Mouse (Mus musculus) midbrain, embryonic 15.5 days (tissue): ENCODE measurements around the gene Odf3l1. TPM values are rescaled to one million over a fixed set of nuclear protein-coding genes. Genes with fewer than 3 reads are reported as not detected.

Source experiments
- ATAC-seq: fragments of 200-750 bp; cut with Nextera tagmentation; replicated peaks from 2 replicates; pipeline ENCODE4 v1.8.0; 2017; ENCODE audit warnings: moderate TSS enrichment
- H3K27ac ChIP-seq: fragments of 300-500 bp; sonication (generic); 2 replicates; pipeline ENCODE4 v1.5.1; 2015; ENCODE audit warnings: mild to moderate bottlenecking, inconsistent platforms
- H3K27me3 ChIP-seq: fragments of 300-500 bp; sonication (generic); replicated peaks from 2 replicates; pipeline ENCODE4 v1.6.1; 2015; ENCODE audit warnings: inconsistent platforms
- H3K36me3 ChIP-seq: fragments of 300-500 bp; sonication (generic); replicated peaks from 2 replicates; pipeline ENCODE4 v1.6.1; 2015; ENCODE audit warnings: inconsistent platforms
- H3K4me1 ChIP-seq: fragments of 300-500 bp; sonication (generic); 2 replicates; pipeline ENCODE4 v1.6.1; 2015; ENCODE audit warnings: inconsistent platforms
- H3K4me2 ChIP-seq: fragments of 300-500 bp; sonication (generic); 2 replicates; pipeline ENCODE4 v1.6.1; 2015; ENCODE audit warnings: inconsistent platforms, mild to moderate bottlenecking, moderate library complexity
- H3K4me3 ChIP-seq: fragments of 300-500 bp; sonication (generic); 2 replicates; pipeline ENCODE4 v1.5.1; 2015; ENCODE audit warnings: mild to moderate bottlenecking, inconsistent platforms
- H3K9ac ChIP-seq: fragments of 300-500 bp; sonication (generic); 2 replicates; pipeline ENCODE4 v1.6.1; 2015; ENCODE audit warnings: mild to moderate bottlenecking, inconsistent platforms
- H3K9me3 ChIP-seq: fragments of 300-500 bp; sonication (generic); 2 replicates; pipeline ENCODE4 v1.6.1; 2016; ENCODE audit warnings: inconsistent platforms
- WGBS: fragments of 180-500 bp; shearing (Covaris S2); methylation state at CpG from one replicate; pipeline ENCODE4 v1.1.7; 2015; ENCODE audit warnings: mixed read lengths; 5-methylcytosine and 5-hydroxymethylcytosine counted together
- polyA plus RNA-seq: library from polyadenylated mRNA; unstranded; fragments of >200 nt; fragmentation: Nextera tagmentation; extraction: Ambion mirVana; gene quantifications from 2 replicates; pipeline ENCODE4 v1.2.1, GENCODE M21; 2015

The Odf3l1 gene
- polyA plus RNA-seq, 1 experiment from 2014 or later, result not detected

GRCm38 (mm10) chr9:56840721-56841120 lies 23.8 kb downstream of the Odf3l1 start:
- Histone ChIP-seq H3K4me3 (no peak overlapping the region), H3K27ac (no peak overlapping the region), H3K9me3 (no peaks in the 10 kb centered on the region), H3K9ac (no peak overlapping the region), H3K4me1 (peaks cover 12% of the 10 kb centered on the region), H3K4me2 (no peak overlapping the region), H3K36me3 (no peaks in the 10 kb centered on the region), H3K27me3 (no peaks in the 10 kb centered on the region)
- no peak for ATAC-seq
- 53% methylated on average over 5 of the region's 5 CpGs for WGBS

- peaks cover 17% of the 10 kb centered on the region for H3K4me1 ChIP-seq
- no peak for ATAC-seq
- H3K36me3 ChIP-seq, result no peaks in the 10 kb centered on the region
- 84% methylated on average over 5 of the region's 5 CpGs for WGBS
- H3K4me2 ChIP-seq, result no peak overlapping the region
- H3K4me3 ChIP-seq, result no peak overlapping the region
- no peaks in the 10 kb centered on the region for H3K9me3 ChIP-seq
- H3K27ac ChIP-seq, result no peak overlapping the region
- no peaks in the 10 kb centered on the region for H3K27me3 ChIP-seq
- no peak overlapping the region for H3K9ac ChIP-seq
These were observed 29.3 kb downstream of the Odf3l1 start for GRCm38 (mm10) chr9:56835152-56835551.

- H3K4me2 ChIP-seq, result no peak overlapping the region
- H3K27me3 ChIP-seq, result no peaks in the 10 kb centered on the region
- no peaks in the 10 kb centered on the region for H3K9me3 ChIP-seq
- H3K4me1 ChIP-seq, result peaks cover 32% of the 10 kb centered on the region
- no peak overlapping the region for H3K4me3 ChIP-seq
- H3K36me3 ChIP-seq, result no peaks in the 10 kb centered on the region
- no peak overlapping the region for H3K9ac ChIP-seq
- WGBS, result 36% methylated on average over 6 of the region's 6 CpGs
- ATAC-seq, result no peak
- H3K27ac ChIP-seq, result no peak overlapping the region
These were observed 31.6 kb downstream of the Odf3l1 start for GRCm38 (mm10) chr9:56832900-56833299.

- H3K9me3 ChIP-seq, result no peaks in the 10 kb centered on the region
- no peak overlapping the region for H3K4me2 ChIP-seq
- H3K36me3 ChIP-seq, result no peaks in the 10 kb centered on the region
- ATAC-seq, result no peak
- H3K27ac ChIP-seq, result no peak overlapping the region
- no peak overlapping the region for H3K9ac ChIP-seq
- H3K4me1 ChIP-seq, result peaks cover 32% of the 10 kb centered on the region
- no peaks in the 10 kb centered on the region for H3K27me3 ChIP-seq
- no peak overlapping the region for H3K4me3 ChIP-seq
- 89% methylated on average over 3 of the region's 3 CpGs for WGBS
These were observed 32.6 kb downstream of the Odf3l1 start for GRCm38 (mm10) chr9:56831904-56832303.

GRCm38 (mm10) chr9:56830162-56830561 lies 34.3 kb downstream of the Odf3l1 start:
- Histone ChIP-seq H3K4me3 (no peak overlapping the region), H3K36me3 (no peaks in the 10 kb centered on the region), H3K9ac (no peak overlapping the region), H3K9me3 (no peaks in the 10 kb centered on the region), H3K27ac (peak overlapping the region; percentile 50), H3K4me2 (no peak overlapping the region), H3K4me1 (peaks cover 41% of the 10 kb centered on the region), H3K27me3 (no peaks in the 10 kb centered on the region)
- peak; percentile 73 for ATAC-seq
- WGBS, result 16% methylated on average over 4 of the region's 4 CpGs

GRCm38 (mm10) chr9:56828841-56829240 lies 35.6 kb downstream of the Odf3l1 start:
- peaks cover 44% of the 10 kb centered on the region for H3K4me1 ChIP-seq
- no peak for ATAC-seq
- no peak overlapping the region for H3K4me2 ChIP-seq
- H3K9me3 ChIP-seq, result no peaks in the 10 kb centered on the region
- WGBS, result 85% methylated on average over 6 of the region's 6 CpGs
- no peaks in the 10 kb centered on the region for H3K36me3 ChIP-seq
- H3K9ac ChIP-seq, result no peak overlapping the region
- H3K27ac ChIP-seq, result no peak overlapping the region
- no peak overlapping the region for H3K4me3 ChIP-seq
- no peaks in the 10 kb centered on the region for H3K27me3 ChIP-seq

GRCm38 (mm10) chr9:56828146-56828545 lies 36.3 kb downstream of the Odf3l1 start:
- H3K9me3 ChIP-seq, result no peaks in the 10 kb centered on the region
- H3K36me3 ChIP-seq, result no peaks in the 10 kb centered on the region
- no peak for ATAC-seq
- H3K4me1 ChIP-seq, result peaks cover 39% of the 10 kb centered on the region
- H3K9ac ChIP-seq, result no peak overlapping the region
- WGBS, result 20% methylated on average over 9 of the region's 9 CpGs
- H3K27me3 ChIP-seq, result no peaks in the 10 kb centered on the region
- no peak overlapping the region for H3K27ac ChIP-seq
- no peak overlapping the region for H3K4me2 ChIP-seq
- H3K4me3 ChIP-seq, result no peak overlapping the region

GRCm38 (mm10) chr9:56825476-56826213 lies 38.8 kb downstream of the Odf3l1 start:
- peak overlapping the region; percentile 15; the same call in 1 of the 2 replicates for H3K9ac ChIP-seq
- WGBS, result 11% methylated on average over 21 of the region's 21 CpGs

GRCm38 (mm10) chr9:56824900-56825299 lies 39.6 kb downstream of the Odf3l1 start:
- WGBS, result 9% methylated on average over 3 of the region's 3 CpGs
- Histone ChIP-seq H3K9ac (no peak overlapping the region), H3K27ac (no peak overlapping the region), H3K4me2 (no peak overlapping the region), H3K9me3 (no peaks in the 10 kb centered on the region), H3K4me1 (peaks cover 25% of the 10 kb centered on the region), H3K36me3 (no peaks in the 10 kb centered on the region), H3K4me3 (no peak overlapping the region), H3K27me3 (no peaks in the 10 kb centered on the region)
- ATAC-seq, result 0 out of 2 replicates have a peak, but pooled peaks have one; percentile 37

More at GRCm38 (mm10) chr9:56825476-56826213, 38.8 kb downstream of the Odf3l1 start:
- Histone ChIP-seq H3K4me3 (peak overlapping the region; percentile 16), H3K4me1 (peaks cover 32% of the 10 kb centered on the region), H3K36me3 (no peaks in the 10 kb centered on the region), H3K27ac (no peak overlapping the region), H3K27me3 (no peaks in the 10 kb centered on the region), H3K9me3 (no peaks in the 10 kb centered on the region), H3K4me2 (peak overlapping the region; percentile 44)
- peak; percentile 46 for ATAC-seq

- H3K27ac ChIP-seq, result no peak overlapping the region
- H3K36me3 ChIP-seq, result no peaks in the 10 kb centered on the region
- no peaks in the 10 kb centered on the region for H3K9me3 ChIP-seq
- no peak overlapping the region for H3K9ac ChIP-seq
- no peak for ATAC-seq
- no peak overlapping the region for H3K4me3 ChIP-seq
- H3K4me2 ChIP-seq, result no peak overlapping the region
- WGBS, result 96% methylated on average over 1 of the region's 1 CpGs
- no peaks in the 10 kb centered on the region for H3K27me3 ChIP-seq
- no peaks in the 10 kb centered on the region for H3K4me1 ChIP-seq
These were observed 53.6 kb downstream of the Odf3l1 start for GRCm38 (mm10) chr9:56810916-56811315.

GRCm38 (mm10) chr9:56807990-56808389 lies 56.5 kb downstream of the Odf3l1 start:
- no peak for ATAC-seq
- Histone ChIP-seq H3K36me3 (no peaks in the 10 kb centered on the region), H3K4me3 (no peak overlapping the region), H3K4me1 (no peaks in the 10 kb centered on the region), H3K27ac (no peak overlapping the region), H3K9ac (no peak overlapping the region), H3K4me2 (no peak overlapping the region), H3K27me3 (no peaks in the 10 kb centered on the region), H3K9me3 (no peaks in the 10 kb centered on the region)
- WGBS, result 88% methylated on average over 6 of the region's 6 CpGs

- H3K4me1 ChIP-seq, result no peaks in the 10 kb centered on the region
- H3K9ac ChIP-seq, result no peak overlapping the region
- peaks cover 10% of the 10 kb centered on the region for H3K27me3 ChIP-seq
- no peaks in the 10 kb centered on the region for H3K9me3 ChIP-seq
- ATAC-seq, result no peak
- no peak overlapping the region for H3K4me3 ChIP-seq
- no peak overlapping the region for H3K4me2 ChIP-seq
- WGBS, result 74% methylated on average over 7 of the region's 7 CpGs
- H3K27ac ChIP-seq, result no peak overlapping the region
- H3K36me3 ChIP-seq, result no peaks in the 10 kb centered on the region
These were observed 61.3 kb downstream of the Odf3l1 start for GRCm38 (mm10) chr9:56803146-56803545.
